In genomic region chr7:29364052-29364451, GRCm38 (mm10) we compare ENCODE assay signal across 9 mouse cellular contexts.
DNase-seq lines count a peak whose midpoint lies in the region; ATAC-seq and TF ChIP-seq lines count a peak whose summit lies in the region.
"Had no signal": no experiment of that assay in that cellular context is flagged by ENCODE, and none has a peak within 500 bp of the region (broad histone marks: within the 10 kb centered on the region; RNA-seq: fewer than 3 reads in every experiment).

No protein-coding gene starts in this region.

- no peak for TF ChIP-seq EP300 in ES-Bruce4 (IDR thresholded peaks at IDR 0.05; ENCODE audit: insufficient read depth, low read depth, low read length)

- DNase-seq in heart, postnatal 10 days: peak; percentile 26 to 38
- no peak for DNase-seq in heart, postnatal 36 days
- peak; percentile 72 to 77 for DNase-seq in cerebellum, adult 2 months
- peak; percentile 38 for DNase-seq in forelimb bud, embryonic 11.5 days (ENCODE audit: low read depth, low spot score)
- peak; percentile 53 for DNase-seq in liver, embryonic 11.5 days (ENCODE audit: low spot score)
- peak; percentile 82 for DNase-seq in right cerebral cortex, postnatal 10 days (ENCODE audit: low spot score in 2 of 2)
- DNase-seq in gastrocnemius, adult 8-10 months (ENCODE audit: low spot score in 2 of 2): no peak

- H3K27me3 ChIP-seq in ES-Bruce4 (ENCODE audit: control insufficient read depth, insufficient read depth, low read length, poor library complexity, severe bottlenecking): no peaks in the 10 kb centered on the region
- no peaks in the 10 kb centered on the region for H3K27me3 ChIP-seq in cerebellum, adult 2 months (ENCODE audit: control insufficient read depth, insufficient read depth, low read length)
- H3K27me3 ChIP-seq in liver, embryonic 11.5 days (replicated peaks; ENCODE audit: control insufficient read depth, insufficient read depth, low read length): no peaks in the 10 kb centered on the region
- H3K27me3 ChIP-seq: hindbrain, embryonic 15.5 days had no signal

- ATAC-seq in liver, embryonic 11.5 days (replicated peaks; ENCODE audit: low FRiP score): peak; percentile 45; the same call in 1 of the 2 replicates

- H3K4me2 ChIP-seq in liver, embryonic 11.5 days: no peak overlapping the region
- H3K4me2 ChIP-seq: hindbrain, embryonic 15.5 days had no signal

- H3K36me3 ChIP-seq in ES-Bruce4 (ENCODE audit: control insufficient read depth, insufficient read depth, low read length, poor library complexity, severe bottlenecking): no peaks in the 10 kb centered on the region
- H3K36me3 ChIP-seq in liver, embryonic 11.5 days (ENCODE audit: control insufficient read depth, insufficient read depth, low read length): 0 out of 2 replicates have a peak, but pooled peaks cover 2% of the 10 kb centered on the region

- no peak overlapping the region for H3K27ac ChIP-seq in ES-Bruce4 (ENCODE audit: insufficient read depth, low read length)
- H3K27ac ChIP-seq in cerebellum, adult 2 months (ENCODE audit: insufficient read depth, low read length): no peak overlapping the region
- no peak overlapping the region for H3K27ac ChIP-seq in liver, embryonic 11.5 days (ENCODE audit: low read depth, low read length)
- H3K27ac ChIP-seq: hindbrain, embryonic 15.5 days had no signal

- peak; percentile 89 for TF ChIP-seq CTCF in ES-Bruce4 (IDR thresholded peaks at IDR 0.05; ENCODE audit: low read depth, low read length)
- TF ChIP-seq CTCF in cerebellum, adult 2 months (IDR thresholded peaks at IDR 0.05; ENCODE audit: borderline replicate concordance, insufficient read depth, low read depth, low read length): peak; percentile 83

- H3K4me3 ChIP-seq in ES-Bruce4 (ENCODE audit: low read depth, low read length): no peak overlapping the region
- no peak overlapping the region for H3K4me3 ChIP-seq in cerebellum, adult 2 months (replicated peaks; ENCODE audit: insufficient read depth, low read depth, low read length)
- H3K4me3 ChIP-seq in liver, embryonic 11.5 days (ENCODE audit: low read depth, low read length): no peak overlapping the region
- H3K4me3 ChIP-seq: hindbrain, embryonic 15.5 days had no signal

- H3K9me3 ChIP-seq in ES-Bruce4 (replicated peaks; ENCODE audit: control insufficient read depth, insufficient read depth, low read length, poor library complexity, severe bottlenecking): no peaks in the 10 kb centered on the region
- H3K9me3 ChIP-seq in liver, embryonic 11.5 days (ENCODE audit: control insufficient read depth, low read length): no peaks in the 10 kb centered on the region
- H3K9me3 ChIP-seq: hindbrain, embryonic 15.5 days had no signal

- H3K9ac ChIP-seq in ES-Bruce4 (ENCODE audit: low read depth, poor library complexity, severe bottlenecking): no peak overlapping the region
- H3K9ac ChIP-seq in liver, embryonic 11.5 days (ENCODE audit: low read depth, low read length): no peak overlapping the region
- H3K9ac ChIP-seq: hindbrain, embryonic 15.5 days had no signal

- no peaks in the 10 kb centered on the region for H3K4me1 ChIP-seq in ES-Bruce4 (ENCODE audit: control insufficient read depth, insufficient read depth, low read length)
- peaks cover 23% of the 10 kb centered on the region for H3K4me1 ChIP-seq in cerebellum, adult 2 months (ENCODE audit: control insufficient read depth, insufficient read depth, low read length)
- no peaks in the 10 kb centered on the region for H3K4me1 ChIP-seq in liver, embryonic 11.5 days (replicated peaks; ENCODE audit: control insufficient read depth, insufficient read depth, low read length)

- WGBS in cerebellum, adult 2 months: 21% methylated on average over 4 of the region's 4 CpGs
- 35% methylated on average over 4 of the region's 4 CpGs for WGBS in liver, embryonic 11.5 days

- no peak for TF ChIP-seq POLR2A in ES-Bruce4 (IDR thresholded peaks at IDR 0.05; ENCODE audit: insufficient read depth, low read length)
- no peak for TF ChIP-seq POLR2A in cerebellum, adult 2 months (IDR thresholded peaks at IDR 0.05; ENCODE audit: borderline replicate concordance, insufficient read depth, low read length)

- intact Hi-C loops in heart, postnatal 10 days (cut with DNase I): loop anchor here (5.0 kb wide), 1 partner anchor 52 kb away; no protein-coding TSS in a partner anchor
- intact Hi-C loops in heart, postnatal 36 days (cut with DNase I): no loop called here

Comparison
In these comparisons a context has a peak if more than half of its experiments do, and no peak if none do; other contexts are left out.
1. DNase-seq: peak in heart, postnatal 10 days (2 of 2), cerebellum, adult 2 months (2 of 2), forelimb bud, embryonic 11.5 days (single experiment), liver, embryonic 11.5 days (single experiment) and right cerebral cortex, postnatal 10 days (2 of 2); none in heart, postnatal 36 days (0 of 2) and gastrocnemius, adult 8-10 months (0 of 2).